Mouse (Mus musculus) hindbrain, postnatal 0 days (tissue): ENCODE results near the gene Ptch2. TPM values are rescaled to one million over a fixed set of nuclear protein-coding genes. Genes with fewer than 3 reads are reported as not detected.
A peak's percentile ranks its signal among the peaks of the same experiment; 100 is the strongest.

ENCODE experiments used
- ATAC-seq: fragments of 200-750 bp; cut with Nextera tagmentation; 2 replicates; pipeline ENCODE4 v1.8.0; 2017; ENCODE audit warnings: mild to moderate bottlenecking, moderate TSS enrichment, moderate library complexity
- DNase-seq: peaks from one replicate; pipeline ENCODE4 v3.0.0-alpha.2; 2015; ENCODE audit warnings: low spot score
- H3K27ac ChIP-seq: fragments of 300-500 bp; sonication (generic); 2 replicates; pipeline ENCODE4 v1.5.1; 2014; ENCODE audit warnings: mild to moderate bottlenecking
- H3K27me3 ChIP-seq: fragments of 300-500 bp; sonication (generic); 2 replicates; pipeline ENCODE4 v1.6.1; 2014; ENCODE audit warnings: low read length, mixed read lengths; ENCODE audit not compliant: insufficient read depth
- H3K36me3 ChIP-seq: fragments of 300-500 bp; sonication (generic); 2 replicates; pipeline ENCODE4 v1.6.1; 2014; ENCODE audit warnings: low read length, mixed read lengths; ENCODE audit not compliant: insufficient read depth
- H3K4me1 ChIP-seq: fragments of 300-500 bp; sonication (generic); 2 replicates; pipeline ENCODE4 v1.6.1; 2014; ENCODE audit warnings: antibody characterized with exemption, low read length, mixed read lengths; ENCODE audit not compliant: insufficient read depth
- H3K4me2 ChIP-seq: fragments of 300-500 bp; sonication (generic); 2 replicates; pipeline ENCODE4 v1.6.1; 2014; ENCODE audit warnings: low read depth, mild to moderate bottlenecking, low read length, moderate library complexity, mixed read lengths
- H3K4me3 ChIP-seq: fragments of 300-500 bp; sonication (generic); 2 replicates; pipeline ENCODE4 v1.5.1; 2014; ENCODE audit warnings: low read length
- H3K9ac ChIP-seq: fragments of 300-500 bp; sonication (generic); replicated peaks from 2 replicates; pipeline ENCODE4 v1.6.1; 2014; ENCODE audit warnings: mild to moderate bottlenecking, low read length, moderate library complexity, mixed read lengths
- H3K9me3 ChIP-seq: fragments of 300-500 bp; sonication (generic); 2 replicates; pipeline ENCODE4 v1.6.1; 2016; ENCODE audit warnings: low read length, mixed read lengths
- CTCF ChIP-seq: IDR thresholded peaks from 2 replicates; pipeline ENCODE4 v1.5.1; 2016; ENCODE audit warnings: antibody characterized with exemption, control low read depth, low read depth
- WGBS: fragments of 180-500 bp; shearing (Covaris S2); extraction: QIAGEN DNeasy Blood & Tissue Kit; methylation state at CpG from one replicate; pipeline ENCODE4 v1.1.7; 2014; 5-methylcytosine and 5-hydroxymethylcytosine counted together
- polyA plus RNA-seq: library from polyadenylated mRNA; unstranded; fragments of >200 nt; fragmentation: Nextera tagmentation; extraction: Ambion mirVana; gene quantifications from 2 replicates; pipeline ENCODE4 v1.2.1, GENCODE M21; 2015
- total RNA-seq: library from RNA; depleted of rRNA; stranded (reverse); fragments of >200 nt; gene quantifications from 2 replicates; pipeline ENCODE4 v1.2.3, GENCODE M21; 2014

The Ptch2 gene
- total and polyA plus RNA-seq, 2 experiments from 2014 or later = 4.1 to 18.8 TPM

GRCm38 (mm10) chr4:117126675-117127290 is 30.9 kb downstream of the Ptch2 start, which contains the start of gene Tctex1d4:
Gene Tctex1d4 (plus strand): TSS chr4:117126794.
- Histone ChIP-seq H3K27ac (peak within 1 kb of the TSS; percentile 80), H3K9ac (peak within 1 kb of the TSS; percentile 33; the same call in 1 of the 2 replicates), H3K4me2 (no peak within 1 kb of the TSS), H3K9me3 (no peaks in the 10 kb centered on the region), H3K27me3 (no peaks in the 10 kb centered on the region), H3K36me3 (peaks cover 40% of the 10 kb centered on the region), H3K4me3 (no peak within 1 kb of the TSS), H3K4me1 (peaks cover 11% of the 10 kb centered on the region)
- 83% methylated on average over 9 of the region's 9 CpGs for WGBS
- no peak for TF ChIP-seq CTCF
- DNase-seq = no peak
- ATAC-seq = no peak

- ATAC-seq = no peak
Measured at GRCm38 (mm10) chr4:117127991-117128686, 32.3 kb downstream of the Ptch2 start.

GRCm38 (mm10) chr4:117130790-117131189 is 34.9 kb downstream of the Ptch2 start:
- Histone ChIP-seq H3K9me3 (no peaks in the 10 kb centered on the region), H3K27ac (no peak overlapping the region), H3K4me3 (no peak overlapping the region), H3K4me1 (0 out of 2 replicates have a peak, but pooled peaks cover 8% of the 10 kb centered on the region), H3K36me3 (peaks cover 40% of the 10 kb centered on the region), H3K9ac (no peak overlapping the region), H3K4me2 (no peak overlapping the region), H3K27me3 (no peaks in the 10 kb centered on the region)
- DNase-seq = no peak
- 44% methylated on average over 6 of the region's 6 CpGs for WGBS
- ATAC-seq = no peak
- TF ChIP-seq CTCF = no peak

More at GRCm38 (mm10) chr4:117127991-117128686, 32.3 kb downstream of the Ptch2 start:
- no peak overlapping the region for H3K4me2 ChIP-seq
- H3K4me3 ChIP-seq = no peak overlapping the region
- H3K9ac ChIP-seq = no peak overlapping the region
- DNase-seq = no peak
- H3K27ac ChIP-seq = no peak overlapping the region
- TF ChIP-seq CTCF = no peak
- no peaks in the 10 kb centered on the region for H3K9me3 ChIP-seq
- 92% methylated on average over 33 of the region's 33 CpGs for WGBS
- H3K27me3 ChIP-seq = no peaks in the 10 kb centered on the region
- peaks cover 40% of the 10 kb centered on the region for H3K36me3 ChIP-seq
- H3K4me1 ChIP-seq = peaks cover 16% of the 10 kb centered on the region

GRCm38 (mm10) chr4:117131198-117131597 is 35.3 kb downstream of the Ptch2 start:
- no peak overlapping the region; the same call in 1 of the 2 replicates for H3K4me2 ChIP-seq
- WGBS = 43% methylated on average over 6 of the region's 6 CpGs
- H3K4me3 ChIP-seq = no peak overlapping the region

GRCm38 (mm10) chr4:117131890-117132793 is 36.3 kb downstream of the Ptch2 start:
- Histone ChIP-seq H3K27me3 (no peaks in the 10 kb centered on the region), H3K4me2 (peak overlapping the region; percentile 72), H3K9me3 (no peaks in the 10 kb centered on the region), H3K9ac (peak overlapping the region; percentile 87), H3K36me3 (peaks cover 38% of the 10 kb centered on the region), H3K27ac (peak overlapping the region; percentile 90; the same call in 1 of the 2 replicates), H3K4me3 (peak overlapping the region; percentile 79), H3K4me1 (0 out of 2 replicates have a peak, but pooled peaks cover 8% of the 10 kb centered on the region)
- whole genome bisulfite sequencing = 10% methylated on average over 7 of the region's 7 CpGs
- no peak for TF ChIP-seq CTCF
- ATAC-seq (no peak; the same call in 1 of the 2 replicates), DNase-seq (peak; percentile 50)

More at GRCm38 (mm10) chr4:117131198-117131597, 35.3 kb downstream of the Ptch2 start:
- no peak for TF ChIP-seq CTCF
- peaks cover 40% of the 10 kb centered on the region for H3K36me3 ChIP-seq
- no peak for DNase-seq
- ATAC-seq = no peak
- no peaks in the 10 kb centered on the region for H3K27me3 ChIP-seq
- H3K9me3 ChIP-seq = no peaks in the 10 kb centered on the region
- H3K4me1 ChIP-seq = 0 out of 2 replicates have a peak, but pooled peaks cover 8% of the 10 kb centered on the region
- no peak overlapping the region for H3K27ac ChIP-seq
- 0 out of 2 replicates have a peak overlapping the region, but pooled peaks have one; percentile 87 for H3K9ac ChIP-seq

GRCm38 (mm10) chr4:117132794-117133143 is 36.9 kb downstream of the Ptch2 start:
- Histone ChIP-seq H3K4me3 (peak overlapping the region; percentile 79), H3K4me2 (peak overlapping the region; percentile 72), H3K9ac (peak overlapping the region; percentile 87), H3K9me3 (no peaks in the 10 kb centered on the region), H3K27ac (peak overlapping the region; percentile 90), H3K4me1 (0 out of 2 replicates have a peak, but pooled peaks cover 8% of the 10 kb centered on the region), H3K27me3 (no peaks in the 10 kb centered on the region), H3K36me3 (peaks cover 35% of the 10 kb centered on the region)
- DNase-seq (peak; percentile 25), ATAC-seq (no peak)
- WGBS = 12% methylated on average over 11 of the region's 11 CpGs
- TF ChIP-seq CTCF = no peak
